Mouse (Mus musculus) kidney, postnatal 25 days (tissue): Measurements from ENCODE around the gene Cpne5.

Source experiments
- DNase-seq, 2 experiments: peaks; one replicate each; pipeline ENCODE4 v3.0.0; 2021; ENCODE audit warnings: mixed read lengths in 2 of 2

The Cpne5 gene

GRCm38 (mm10) chr17:29126561-29126960, 111.4 kb downstream of the Cpne5 start:
- peak in 1 of 2 experiments; percentile 17 for DNase-seq

GRCm38 (mm10) chr17:29123578-29124174, 114.3 kb downstream of the Cpne5 start:
- peak; percentile 22 to 43 for DNase-seq

- peak; percentile 88 to 90 for DNase-seq
These were observed 115.2 kb downstream of the Cpne5 start for GRCm38 (mm10) chr17:29122817-29123216.

- DNase-seq, result peak; percentile 48 to 66
These were observed 117.3 kb downstream of the Cpne5 start for GRCm38 (mm10) chr17:29120666-29121065.

- DNase-seq, result peak in 1 of 2 experiments; percentile 13
These were observed 119.9 kb downstream of the Cpne5 start for GRCm38 (mm10) chr17:29118057-29118456.

GRCm38 (mm10) chr17:29117006-29117648, 120.8 kb downstream of the Cpne5 start:
- DNase-seq, result peak in 1 of 2 experiments; percentile 1

GRCm38 (mm10) chr17:29116023-29116422, 121.9 kb downstream of the Cpne5 start:
- peak in 1 of 2 experiments; percentile 36 for DNase-seq

- peak; percentile 1 to 25 for DNase-seq
These were observed 124.2 kb downstream of the Cpne5 start, which contains the start of gene Rab44 for GRCm38 (mm10) chr17:29113591-29114352. TSS of gene Rab44 (plus strand) at chr17:29114145.

- DNase-seq, result peak; percentile 0 to 22
These were observed 126.6 kb downstream of the Cpne5 start for GRCm38 (mm10) chr17:29111332-29111731.

- peak in 1 of 2 experiments; percentile 12 for DNase-seq
These were observed 127.6 kb downstream of the Cpne5 start for GRCm38 (mm10) chr17:29110356-29110755.
